Mouse (Mus musculus) lung, postnatal 14 days (tissue): ENCODE measurements at regions not wholly inside any gene's neighbourhood (a gene's known extent, or its start where the extent isn't known, plus 50 kb on each side); places are given as distances from the start of the nearest gene placed in this dataset.
"Not testable (repeated sequence)": the region's sequence is repeated elsewhere in the genome, so short reads cannot be mapped to it uniquely, and the experiment has no call there.

Source experiments
- DNase-seq: peaks from one replicate; pipeline ENCODE4 v3.0.0; 2021

DNA sequence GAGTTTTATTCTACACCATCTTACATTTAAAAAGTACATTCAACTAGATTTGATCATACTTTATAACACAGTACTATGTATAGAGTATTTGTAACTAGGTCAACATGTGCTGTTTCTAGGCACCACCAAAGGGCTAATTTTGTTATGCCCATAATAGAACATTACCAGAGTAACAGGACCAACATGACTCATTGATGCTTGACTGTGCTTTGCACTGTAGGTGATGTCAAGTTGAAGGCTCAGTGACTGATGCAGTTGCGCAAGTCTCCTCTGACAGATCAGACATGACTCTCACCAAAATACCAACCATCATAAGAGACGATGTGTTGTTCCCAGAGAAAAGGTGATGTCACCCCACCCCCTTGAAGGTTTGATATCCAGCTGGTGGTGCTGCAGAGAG, 108.5 kb downstream of the Mrpl39 start:
- DNase-seq = no peak

DNA sequence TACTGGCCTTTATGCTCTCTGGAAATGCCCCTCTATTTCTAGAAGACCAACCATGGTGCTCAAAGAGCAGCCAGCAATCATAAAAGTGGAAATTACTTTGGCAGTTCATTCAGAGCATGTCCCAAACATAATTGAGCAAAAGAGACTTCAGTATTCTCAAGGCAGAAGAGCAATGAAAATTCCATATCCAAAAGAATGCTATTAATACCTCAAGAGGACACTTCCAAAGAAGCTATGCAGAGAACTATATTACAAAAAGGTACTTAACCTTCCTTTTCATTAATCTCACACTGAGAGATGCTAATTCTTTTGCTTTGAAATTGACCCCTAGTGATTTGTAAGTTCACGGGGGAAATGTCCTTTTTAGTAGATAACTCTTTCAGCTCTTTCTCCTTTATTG, 105.7 kb downstream of the Mrpl39 start:
- DNase-seq = no peak

DNA sequence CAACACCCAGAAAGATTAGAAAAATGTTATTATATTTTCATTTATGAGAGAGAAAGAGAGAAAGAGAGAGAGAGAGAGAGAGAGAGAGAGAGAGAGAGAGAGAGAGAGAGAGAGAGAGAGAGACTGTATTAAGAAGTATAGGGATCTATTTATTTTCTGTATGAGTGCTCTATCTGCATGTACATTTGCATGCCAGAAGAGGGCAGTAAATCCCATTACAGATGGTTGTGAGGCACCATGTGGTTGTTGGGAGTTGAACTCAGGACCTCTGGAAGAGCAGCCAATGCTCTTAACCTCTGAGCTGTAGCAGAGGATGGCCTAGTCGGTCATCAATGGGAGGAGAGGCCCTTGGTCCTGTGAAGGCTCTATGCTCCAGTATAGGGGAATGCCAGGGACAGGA, 91.1 kb downstream of the Mrpl39 start:
- not testable (repeated sequence) for DNase-seq

DNA sequence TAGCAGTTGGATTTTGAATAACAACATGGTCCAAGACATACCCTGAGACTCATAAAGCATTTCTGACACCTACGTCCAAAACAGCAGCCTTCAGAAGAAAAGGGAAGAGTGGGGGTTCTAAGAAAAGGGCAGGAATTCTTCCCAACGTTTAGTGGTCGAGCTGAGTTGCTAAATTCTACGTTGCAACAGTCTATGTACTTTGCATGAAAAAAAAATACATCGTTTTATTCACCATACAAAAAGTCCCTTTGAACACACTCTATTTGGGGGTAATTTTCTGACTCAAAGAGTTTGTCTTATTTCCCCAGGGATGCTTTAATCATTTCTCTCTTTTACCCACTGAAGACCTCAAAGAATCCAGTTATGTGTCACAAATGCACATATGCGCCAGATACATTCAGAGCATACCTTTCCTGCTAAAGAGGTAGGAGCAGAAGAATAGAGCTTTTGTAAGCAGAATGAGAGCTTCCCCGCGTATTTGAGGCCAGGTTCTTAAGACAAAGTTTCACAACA, 89.3 kb downstream of the Mrpl39 start:
- DNase-seq = no peak

DNA sequence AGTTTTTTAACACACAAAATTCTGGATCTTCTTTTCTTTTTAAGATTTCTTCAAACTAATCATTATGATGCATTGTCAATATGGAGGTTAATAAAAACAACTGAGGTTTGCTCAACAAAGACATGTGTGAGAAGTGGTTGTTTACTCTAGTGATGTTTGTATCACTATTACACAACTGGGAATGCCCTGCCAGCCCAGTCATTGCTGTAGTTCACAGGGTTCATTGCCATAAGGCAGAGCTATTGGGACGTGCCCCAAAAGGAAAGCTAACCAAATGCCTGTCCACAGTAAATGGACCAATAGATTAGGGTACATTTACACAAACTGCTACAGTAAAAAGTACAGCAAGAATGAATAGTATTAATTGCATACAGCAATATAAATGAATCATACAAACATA, 84.9 kb downstream of the Mrpl39 start:
- DNase-seq = no peak

DNA sequence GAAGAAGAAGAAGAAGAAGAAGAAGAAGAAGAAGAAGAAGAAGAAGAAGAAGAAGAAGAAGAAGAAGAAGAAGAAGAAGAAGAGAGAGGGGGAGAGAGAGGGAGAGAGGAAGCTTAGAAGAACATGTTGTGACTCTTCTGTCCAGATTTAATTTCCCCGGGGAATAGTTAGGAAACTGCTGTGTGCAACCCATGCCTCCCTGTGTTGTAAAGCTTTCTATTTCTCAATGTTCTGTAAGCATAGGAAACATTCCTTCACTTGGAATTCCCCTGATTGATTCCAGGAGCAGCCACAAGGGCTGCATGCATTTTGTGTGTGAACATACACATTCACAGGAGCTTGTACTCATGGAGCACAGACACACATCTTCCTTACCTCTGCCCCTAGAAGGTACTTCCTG, 81.7 kb downstream of the Mrpl39 start:
- DNase-seq = no peak

DNA sequence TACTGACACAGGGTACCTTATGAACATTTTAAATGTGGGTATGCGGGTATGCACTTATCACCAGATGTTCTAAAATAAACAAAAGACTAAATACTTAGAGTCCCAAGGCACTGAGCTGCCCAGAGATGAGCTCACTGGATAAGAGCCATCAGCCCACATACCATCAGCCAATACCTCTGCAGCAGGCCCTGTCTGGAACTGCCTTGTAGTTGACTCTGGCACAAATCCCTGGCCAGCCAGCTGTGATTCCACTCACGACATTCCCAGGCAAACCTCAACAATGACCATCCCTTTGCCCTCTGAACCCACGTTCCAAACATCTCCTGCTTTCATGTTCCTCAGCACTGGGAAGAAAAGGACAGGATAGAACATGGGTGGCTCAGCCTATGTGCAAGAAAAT, 73.7 kb downstream of the Mrpl39 start:
- DNase-seq = no peak

DNA sequence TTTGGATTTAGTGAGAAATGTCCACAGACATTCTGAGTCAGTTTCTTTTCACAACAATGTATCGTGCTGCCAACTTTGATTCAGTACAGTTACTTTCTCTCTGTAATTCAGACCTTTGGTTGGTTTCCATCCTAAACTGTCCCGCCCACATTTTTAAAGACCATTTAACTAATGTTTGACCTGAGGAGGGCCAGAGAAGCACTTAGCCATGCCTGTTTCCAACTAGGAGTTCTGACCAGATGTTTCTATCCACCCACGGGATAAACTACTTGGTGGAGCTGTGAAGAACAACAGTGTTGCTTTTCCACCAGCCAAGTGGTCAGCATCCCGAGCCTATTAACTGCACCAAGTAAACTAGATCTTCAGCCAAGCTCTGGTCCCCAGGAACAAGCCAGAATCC, 72.0 kb downstream of the Mrpl39 start:
- DNase-seq = no peak
